Mouse (Mus musculus) hindbrain, embryonic 10.5 days (tissue): ENCODE data around the gene Rflna. TPM values are rescaled to one million over a fixed set of nuclear protein-coding genes. Genes with fewer than 3 reads are reported as not detected.

Source experiments
- DNase-seq: peaks from one replicate; pipeline ENCODE4 v3.0.0-alpha.2; 2017; ENCODE audit warnings: low spot score
- H3K27ac ChIP-seq: fragments of 300-500 bp; sonication (generic); 2 replicates; pipeline ENCODE4 v1.5.1; 2016; ENCODE audit warnings: mild to moderate bottlenecking, moderate library complexity
- H3K27me3 ChIP-seq: fragments of 300-500 bp; sonication (generic); 2 replicates; pipeline ENCODE4 v1.6.1; 2016; ENCODE audit warnings: mild to moderate bottlenecking; ENCODE audit not compliant: poor library complexity, insufficient read depth, severe bottlenecking
- H3K36me3 ChIP-seq: fragments of 300-500 bp; sonication (generic); 2 replicates; pipeline ENCODE4 v1.6.1; 2016; ENCODE audit warnings: mild to moderate bottlenecking, moderate library complexity
- H3K4me1 ChIP-seq: fragments of 300-500 bp; sonication (generic); replicated peaks from 2 replicates; pipeline ENCODE4 v1.6.1; 2016; ENCODE audit warnings: mild to moderate bottlenecking
- H3K4me3 ChIP-seq: fragments of 300-500 bp; sonication (generic); 2 replicates; pipeline ENCODE4 v1.5.1; 2016; ENCODE audit warnings: mild to moderate bottlenecking, moderate library complexity
- H3K9me3 ChIP-seq: fragments of 300-500 bp; sonication (generic); 2 replicates; pipeline ENCODE4 v1.6.1; 2016; ENCODE audit warnings: mild to moderate bottlenecking, moderate library complexity
- WGBS: fragments of 180-500 bp; shearing (Covaris S2); methylation state at CpG from one replicate; pipeline ENCODE4 v1.1.7; 2016; 5-methylcytosine and 5-hydroxymethylcytosine counted together
- polyA plus RNA-seq: library from polyadenylated mRNA; unstranded; fragments of >200 nt; fragmentation: Nextera tagmentation; extraction: Ambion mirVana; gene quantifications from 2 replicates; pipeline ENCODE4 v1.2.1, GENCODE M21; 2016

Gene Rflna
- polyA plus RNA-seq, 1 experiment from 2014 or later: 4.3 TPM

DNA sequence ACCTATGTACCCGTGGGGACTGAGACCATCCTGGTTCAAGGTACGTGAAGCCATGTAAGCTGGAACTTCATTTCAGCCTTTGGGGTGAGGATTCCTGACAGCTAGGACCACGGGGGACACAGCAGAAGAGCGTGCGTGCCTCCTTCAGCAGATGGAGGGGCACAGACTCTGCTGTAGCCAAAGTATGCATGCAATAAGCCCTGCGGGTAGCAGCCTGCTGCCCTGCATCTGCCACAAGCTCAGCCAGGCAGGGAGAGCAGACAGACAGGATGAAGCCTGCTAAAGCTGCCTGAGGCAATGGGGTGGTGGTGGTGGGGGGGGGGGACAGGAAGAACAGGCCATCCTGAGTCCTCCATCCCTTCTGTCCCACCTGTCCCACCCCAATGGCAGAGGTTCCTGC, 40.4 kb downstream of the Rflna start:
- H3K9me3 ChIP-seq: no peaks in the 10 kb centered on the region
- H3K27ac ChIP-seq: peak overlapping the region; percentile 24; the same call in 1 of the 2 replicates
- H3K4me3 ChIP-seq: no peak overlapping the region
- 92% methylated on average over 6 of the region's 6 CpGs for WGBS
- DNase-seq: no peak
- peaks cover 52% of the 10 kb centered on the region for H3K4me1 ChIP-seq
- peaks cover 97% of the 10 kb centered on the region for H3K36me3 ChIP-seq
- H3K27me3 ChIP-seq: no peaks in the 10 kb centered on the region

DNA sequence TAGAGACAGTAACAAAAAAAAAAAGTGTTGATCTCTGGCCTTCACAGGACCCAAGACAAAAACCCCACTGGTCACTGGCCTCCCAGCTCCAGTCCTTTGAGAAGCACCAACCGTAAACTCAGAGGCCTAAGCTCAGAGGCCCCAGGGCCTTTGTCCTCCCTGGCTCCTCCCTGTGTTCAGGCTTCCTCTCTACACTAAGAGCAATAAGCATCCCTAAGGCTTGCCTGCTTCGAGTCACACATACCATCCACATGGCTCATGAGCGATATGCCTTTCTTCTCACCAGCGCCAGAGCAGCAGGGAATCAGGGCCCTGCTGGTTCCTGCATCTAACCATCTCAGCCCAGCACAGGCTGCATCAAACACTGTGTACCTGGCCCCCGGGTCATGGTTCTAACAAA, 42.2 kb downstream of the Rflna start:
- peaks cover 97% of the 10 kb centered on the region for H3K36me3 ChIP-seq
- no peaks in the 10 kb centered on the region for H3K9me3 ChIP-seq
- H3K27me3 ChIP-seq: no peaks in the 10 kb centered on the region
- H3K4me3 ChIP-seq: no peak overlapping the region
- peaks cover 52% of the 10 kb centered on the region for H3K4me1 ChIP-seq
- peak overlapping the region; percentile 84 for H3K27ac ChIP-seq
- peak; percentile 49 for DNase-seq
- WGBS: 23% methylated on average over 5 of the region's 5 CpGs

DNA sequence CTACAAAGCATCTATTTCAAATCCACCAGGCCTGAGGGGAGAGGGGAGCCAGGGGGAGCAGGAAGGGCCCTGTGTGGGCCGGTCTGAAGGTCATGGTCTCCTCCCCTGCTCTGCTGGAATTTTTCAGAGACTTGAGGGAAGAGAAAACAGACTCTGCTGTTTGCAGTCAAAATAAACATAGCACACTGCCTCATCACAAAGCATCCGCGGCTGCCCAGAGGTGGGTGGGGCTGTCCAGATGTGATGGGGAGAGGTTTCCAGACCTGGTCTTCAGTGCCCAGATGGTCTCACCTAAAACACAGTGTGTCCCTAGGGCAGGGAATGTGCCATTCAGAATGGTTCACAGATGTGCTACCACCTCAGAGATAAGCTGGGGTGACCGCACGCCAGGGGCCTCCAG, 43.4 kb downstream of the Rflna start:
- Histone ChIP-seq H3K27me3 (no peaks in the 10 kb centered on the region), H3K36me3 (peaks cover 98% of the 10 kb centered on the region), H3K4me1 (peaks cover 48% of the 10 kb centered on the region), H3K27ac (peak overlapping the region; percentile 84), H3K9me3 (no peaks in the 10 kb centered on the region), H3K4me3 (no peak overlapping the region)
- no peak for DNase-seq
- WGBS: 74% methylated on average over 5 of the region's 5 CpGs

GRCm38 (mm10) chr5:125049481-125049880, 46.5 kb downstream of the Rflna start:
- DNase-seq: no peak
- no peaks in the 10 kb centered on the region for H3K9me3 ChIP-seq
- H3K27me3 ChIP-seq: no peaks in the 10 kb centered on the region
- peaks cover 100% of the 10 kb centered on the region for H3K36me3 ChIP-seq
- H3K4me3 ChIP-seq: no peak overlapping the region
- WGBS: 92% methylated on average over 4 of the region's 4 CpGs
- peak overlapping the region; percentile 5; the same call in 1 of the 2 replicates for H3K27ac ChIP-seq
- H3K4me1 ChIP-seq: peaks cover 58% of the 10 kb centered on the region

- Histone ChIP-seq H3K9me3 (no peaks in the 10 kb centered on the region), H3K4me3 (no peak overlapping the region), H3K27me3 (0 out of 2 replicates have a peak, but pooled peaks cover 7% of the 10 kb centered on the region), H3K36me3 (peaks cover 90% of the 10 kb centered on the region), H3K27ac (peak overlapping the region; percentile 60; the same call in 1 of the 2 replicates), H3K4me1 (peaks cover 58% of the 10 kb centered on the region)
- DNase-seq: no peak
- WGBS: 85% methylated on average over 10 of the region's 10 CpGs
These were observed 49.2 kb downstream of the Rflna start for GRCm38 (mm10) chr5:125052237-125052602.

DNA sequence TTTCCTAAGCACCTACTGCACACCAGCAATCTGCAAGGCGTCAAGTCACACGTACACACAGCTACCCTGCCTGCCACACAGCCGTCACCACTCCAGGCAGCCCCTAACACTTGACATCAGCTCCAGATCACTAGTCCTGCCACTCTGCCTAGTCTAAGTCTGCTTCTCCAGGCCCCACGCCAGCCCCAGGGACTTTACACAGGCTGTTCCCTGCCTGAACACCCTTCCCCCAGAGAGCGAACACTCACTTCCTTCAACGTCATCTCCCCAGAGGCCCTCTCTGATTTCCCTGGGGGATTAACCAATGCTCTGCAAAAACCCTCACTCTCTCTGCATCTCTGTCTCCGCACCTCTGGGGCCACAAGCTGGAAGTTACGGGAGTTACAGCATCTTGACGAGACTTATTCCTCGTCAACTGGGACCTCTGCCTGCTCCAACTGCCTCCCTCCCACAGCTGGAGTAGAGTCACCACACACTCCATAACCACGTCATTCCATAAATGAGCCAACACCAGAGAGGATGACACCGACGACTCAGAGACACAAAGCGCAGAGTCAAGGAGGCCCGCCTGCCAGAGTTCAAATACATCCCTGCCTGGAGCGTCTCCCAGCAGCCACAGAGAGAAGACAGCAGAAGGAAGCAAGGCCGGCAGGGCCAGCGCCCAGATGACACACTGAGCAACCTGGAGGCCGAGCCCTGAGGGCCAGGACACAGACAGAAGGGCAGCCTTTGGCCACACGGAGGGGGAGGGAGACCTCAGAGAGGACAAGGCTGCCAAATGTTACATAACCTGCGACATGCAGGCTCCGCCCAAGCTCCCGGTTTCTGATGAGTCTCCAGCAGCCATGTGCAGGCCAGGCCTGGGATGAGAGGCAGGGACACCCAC, 49.8 kb downstream of the Rflna start:
- H3K4me1 ChIP-seq: peaks cover 64% of the 10 kb centered on the region
- no peak for DNase-seq

DNA sequence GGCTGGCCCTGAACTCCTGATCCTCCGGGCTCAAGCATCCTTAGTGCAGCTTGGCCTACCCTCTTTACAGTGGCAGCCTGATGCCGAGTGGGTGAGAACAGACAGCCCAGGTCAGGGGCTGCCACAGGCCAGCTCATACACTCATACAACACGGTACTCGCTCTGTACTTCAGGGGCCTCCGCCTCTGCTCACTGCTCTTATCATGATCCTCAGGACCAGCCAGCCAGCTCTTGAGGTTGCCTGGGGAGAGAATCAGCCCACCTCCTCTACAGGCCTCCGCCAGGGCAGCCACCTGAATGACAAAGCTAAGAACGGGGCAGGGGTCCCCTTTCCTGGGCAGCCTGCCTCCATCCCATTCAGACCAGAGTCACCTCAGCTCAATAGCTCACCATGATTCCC, 50.6 kb downstream of the Rflna start:
- Histone ChIP-seq H3K27me3 (peaks cover 21% of the 10 kb centered on the region), H3K27ac (peak overlapping the region; percentile 66), H3K4me1 (peaks cover 72% of the 10 kb centered on the region), H3K9me3 (no peaks in the 10 kb centered on the region), H3K4me3 (no peak overlapping the region), H3K36me3 (peaks cover 76% of the 10 kb centered on the region)
- no peak for DNase-seq
- WGBS: 84% methylated on average over 7 of the region's 7 CpGs

More for the DNA sequence above, 49.8 kb downstream of the Rflna start:
- Histone ChIP-seq H3K36me3 (peaks cover 84% of the 10 kb centered on the region), H3K9me3 (no peaks in the 10 kb centered on the region), H3K27me3 (peaks cover 13% of the 10 kb centered on the region; the same call in 1 of the 2 replicates), H3K27ac (peak overlapping the region; percentile 66), H3K4me3 (no peak overlapping the region)
- WGBS: 78% methylated on average over 23 of the region's 23 CpGs

- DNase-seq: no peak
- H3K4me3 ChIP-seq: peak overlapping the region; percentile 51
- no peaks in the 10 kb centered on the region for H3K9me3 ChIP-seq
- peaks cover 42% of the 10 kb centered on the region for H3K27me3 ChIP-seq
- H3K4me1 ChIP-seq: peaks cover 95% of the 10 kb centered on the region
- peaks cover 60% of the 10 kb centered on the region for H3K36me3 ChIP-seq
- 33% methylated on average over 8 of the region's 8 CpGs for WGBS
- peak overlapping the region; percentile 82 for H3K27ac ChIP-seq
These were observed 52.9 kb downstream of the Rflna start for GRCm38 (mm10) chr5:125055901-125056300.

DNA sequence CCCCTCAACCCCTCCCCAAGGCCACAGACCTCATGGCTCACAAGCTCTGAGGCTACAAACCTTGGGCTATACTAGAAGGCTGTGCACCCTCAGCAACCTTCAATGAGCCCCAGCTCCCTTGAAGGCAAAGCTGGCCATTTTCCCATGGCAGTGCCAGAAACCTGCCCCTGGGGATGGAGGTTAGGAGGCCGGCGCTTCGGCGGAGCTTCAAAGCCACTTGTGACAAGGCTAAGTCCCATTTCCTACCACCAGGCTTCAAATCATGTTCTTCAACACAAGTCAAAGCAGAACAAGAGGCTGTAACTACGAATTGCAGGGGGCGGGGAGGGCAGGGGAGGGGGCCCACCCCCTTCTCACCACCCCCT, 53.3 kb downstream of the Rflna start:
- H3K4me3 ChIP-seq: peak overlapping the region; percentile 51
- H3K9me3 ChIP-seq: no peaks in the 10 kb centered on the region
- peak; percentile 61 for DNase-seq
- H3K36me3 ChIP-seq: peaks cover 56% of the 10 kb centered on the region
- peaks cover 42% of the 10 kb centered on the region for H3K27me3 ChIP-seq
- 7% methylated on average over 6 of the region's 6 CpGs for WGBS
- H3K27ac ChIP-seq: peak overlapping the region; percentile 82
- H3K4me1 ChIP-seq: peaks cover 98% of the 10 kb centered on the region

GRCm38 (mm10) chr5:125056696-125057554, 53.9 kb downstream of the Rflna start:
- WGBS: 3% methylated on average over 19 of the region's 19 CpGs
- Histone ChIP-seq H3K4me3 (peak overlapping the region; percentile 51), H3K4me1 (peaks cover 94% of the 10 kb centered on the region), H3K9me3 (no peaks in the 10 kb centered on the region), H3K27me3 (peaks cover 42% of the 10 kb centered on the region), H3K27ac (peak overlapping the region; percentile 82), H3K36me3 (peaks cover 54% of the 10 kb centered on the region)
- DNase-seq: peak; percentile 75

- H3K27ac ChIP-seq: peak overlapping the region; percentile 82
- peak overlapping the region; percentile 51 for H3K4me3 ChIP-seq
- peak; percentile 60 for DNase-seq
- peaks cover 52% of the 10 kb centered on the region for H3K36me3 ChIP-seq
- 4% methylated on average over 29 of the region's 29 CpGs for WGBS
- H3K27me3 ChIP-seq: peaks cover 42% of the 10 kb centered on the region
- no peaks in the 10 kb centered on the region for H3K9me3 ChIP-seq
- peaks cover 89% of the 10 kb centered on the region for H3K4me1 ChIP-seq
These were observed 54.7 kb downstream of the Rflna start for GRCm38 (mm10) chr5:125057555-125058266.

DNA sequence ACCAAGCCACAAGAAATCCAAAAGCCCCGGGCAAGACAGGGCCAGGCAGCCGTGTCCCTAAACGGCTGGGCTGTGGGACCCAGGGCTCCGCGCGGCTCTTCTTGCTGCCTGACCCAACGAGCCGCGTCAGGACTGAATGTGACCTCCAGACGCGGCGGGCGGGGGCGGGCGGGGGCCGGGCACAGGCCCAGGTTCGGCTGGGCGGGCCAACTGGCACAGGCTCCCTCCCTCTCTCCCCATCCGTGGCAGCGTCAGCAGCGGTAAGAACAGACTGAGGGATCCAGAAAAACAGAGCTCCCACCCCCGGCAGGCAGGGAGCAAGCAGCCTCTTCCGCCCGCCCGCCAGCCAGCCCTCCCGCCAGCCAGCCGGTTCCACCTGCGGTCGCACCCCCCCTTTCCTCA, 55.2 kb downstream of the Rflna start:
- no peaks in the 10 kb centered on the region for H3K9me3 ChIP-seq
- peak overlapping the region; percentile 51 for H3K4me3 ChIP-seq
- H3K4me1 ChIP-seq: peaks cover 89% of the 10 kb centered on the region
- peaks cover 52% of the 10 kb centered on the region for H3K36me3 ChIP-seq
- H3K27ac ChIP-seq: peak overlapping the region; percentile 82
- WGBS: 2% methylated on average over 29 of the region's 29 CpGs
- H3K27me3 ChIP-seq: peaks cover 42% of the 10 kb centered on the region
- DNase-seq: peak; percentile 54
